Mouse (Mus musculus) small intestine, adult 2 months (tissue): ENCODE data around the gene Sept9. TPM values are rescaled to one million over a fixed set of nuclear protein-coding genes. Genes with fewer than 3 reads are reported as not detected.
A peak's percentile ranks its signal among the peaks of the same experiment; 100 is the strongest.

Experiments used
- H3K27ac ChIP-seq: fragments of 200-500 bp; 2 replicates; pipeline ENCODE4 v1.5.1; 2012; ENCODE audit warnings: low read depth, low read length, control low read depth, inconsistent platforms; ENCODE audit not compliant: insufficient read depth
- H3K27me3 ChIP-seq: fragments of 200-500 bp; 2 replicates; pipeline ENCODE4 v1.6.1; 2012; ENCODE audit warnings: mild to moderate bottlenecking, moderate library complexity, low read length, inconsistent platforms; ENCODE audit not compliant: control insufficient read depth, insufficient read depth
- H3K36me3 ChIP-seq: fragments of 200-500 bp; 2 replicates; pipeline ENCODE4 v1.6.1; 2012; ENCODE audit warnings: mild to moderate bottlenecking, low read length, control low read depth, inconsistent platforms; ENCODE audit not compliant: control insufficient read depth, insufficient read depth
- H3K4me1 ChIP-seq: fragments of 200-500 bp; 2 replicates; pipeline ENCODE4 v1.6.1; 2012; ENCODE audit warnings: low read length, inconsistent platforms, mixed read lengths; ENCODE audit not compliant: control insufficient read depth, insufficient read depth, insufficient read length
- H3K4me3 ChIP-seq: fragments of 200-500 bp; 2 replicates; pipeline ENCODE4 v1.5.1; 2012; ENCODE audit warnings: low read depth, mild to moderate bottlenecking, control low read depth, inconsistent platforms, low read length, moderate library complexity
- CTCF ChIP-seq: fragments of 200-500 bp; IDR thresholded peaks from 2 replicates; pipeline ENCODE4 v1.5.1; 2012; ENCODE audit warnings: low read depth, mild to moderate bottlenecking, control low read depth, inconsistent platforms, low read length, moderate library complexity, mixed read lengths; ENCODE audit not compliant: insufficient replicate concordance, insufficient read length; ENCODE audit errors: extremely low read depth
- POLR2A ChIP-seq: fragments of 200-500 bp; IDR thresholded peaks from 2 replicates; pipeline ENCODE4 v1.6.1; 2012; ENCODE audit warnings: low read depth, mild to moderate bottlenecking, control low read depth, inconsistent platforms, low read length, moderate library complexity
- WGBS: fragments of 180-500 bp; shearing (Covaris S2); methylation state at CpG from one replicate; pipeline ENCODE4 v1.1.7; 2018; 5-methylcytosine and 5-hydroxymethylcytosine counted together
- polyA plus RNA-seq: library from polyadenylated mRNA; depleted of rRNA; stranded (reverse); fragments of >200 nt; gene quantifications from 2 replicates; pipeline ENCODE4 v1.2.3, GENCODE M21; 2012

Gene Sept9
- polyA plus RNA-seq, 1 experiment: 31.0 TPM

DNA sequence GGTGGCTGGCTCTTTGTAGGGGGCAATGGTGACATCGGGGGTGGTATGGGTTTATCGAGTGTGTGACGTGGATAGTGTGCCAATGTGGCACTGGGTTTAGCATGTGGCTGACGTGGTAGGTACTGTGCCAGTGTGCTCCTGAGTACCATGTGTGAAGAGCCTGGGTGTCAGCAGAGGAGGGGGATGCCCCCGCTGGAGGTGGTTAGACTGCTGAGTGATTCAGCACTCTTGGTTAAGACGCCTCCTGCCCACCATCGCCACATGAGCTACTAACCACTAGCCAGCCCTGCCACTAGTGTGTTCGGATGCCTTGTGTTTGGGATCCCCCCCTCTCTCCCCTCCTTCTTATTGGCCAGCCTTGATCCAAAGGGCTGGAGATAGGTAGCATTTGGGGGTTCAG is 21.3 kb downstream of the Sept9 start:
- H3K27ac ChIP-seq: no peak overlapping the region
- peaks cover 16% of the 10 kb centered on the region for H3K36me3 ChIP-seq
- H3K4me1 ChIP-seq: no peaks in the 10 kb centered on the region; the same call in 1 of the 2 replicates
- no peak overlapping the region for H3K4me3 ChIP-seq
- no peaks in the 10 kb centered on the region for H3K27me3 ChIP-seq
- no peak for TF ChIP-seq POLR2A
- no peak for TF ChIP-seq CTCF
- WGBS: 92% methylated on average over 8 of the region's 8 CpGs

GRCm38 (mm10) chr11:117221182-117221581 is 21.7 kb downstream of the Sept9 start:
- Histone ChIP-seq H3K4me3 (no peak overlapping the region), H3K27me3 (no peaks in the 10 kb centered on the region), H3K36me3 (peaks cover 14% of the 10 kb centered on the region), H3K4me1 (no peaks in the 10 kb centered on the region; the same call in 1 of the 2 replicates), H3K27ac (no peak overlapping the region)
- TF ChIP-seq POLR2A (no peak), CTCF (no peak)
- 89% methylated on average over 6 of the region's 6 CpGs for WGBS

DNA sequence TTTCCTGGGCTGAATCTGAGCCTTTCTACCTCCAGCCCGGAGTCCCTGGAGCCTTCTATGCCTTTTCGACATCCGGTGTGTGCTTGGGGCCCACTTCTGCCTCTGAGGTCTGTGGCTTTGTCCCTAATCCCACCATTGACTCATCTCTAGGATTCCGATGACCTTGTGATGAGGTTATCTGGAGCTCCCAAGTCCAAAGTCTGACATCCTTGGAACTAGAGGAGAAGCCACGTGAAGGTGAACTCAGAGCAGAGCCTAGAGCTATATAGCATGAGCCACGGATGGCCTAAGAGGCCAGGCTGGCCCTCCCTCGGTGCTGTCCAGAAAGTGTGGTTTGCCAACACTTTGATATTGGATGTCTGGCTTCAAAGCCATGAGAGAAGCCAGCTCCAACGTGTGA is 23.4 kb downstream of the Sept9 start:
- Histone ChIP-seq H3K4me1 (no peaks in the 10 kb centered on the region; the same call in 1 of the 2 replicates), H3K27me3 (no peaks in the 10 kb centered on the region), H3K36me3 (peaks cover 14% of the 10 kb centered on the region), H3K4me3 (no peak overlapping the region), H3K27ac (no peak overlapping the region)
- TF ChIP-seq POLR2A: no peak
- no peak for TF ChIP-seq CTCF
- 62% methylated on average over 8 of the region's 8 CpGs for WGBS

GRCm38 (mm10) chr11:117224804-117225203 is 25.3 kb downstream of the Sept9 start:
- Histone ChIP-seq H3K4me3 (no peak overlapping the region), H3K27me3 (no peaks in the 10 kb centered on the region), H3K27ac (no peak overlapping the region), H3K4me1 (no peaks in the 10 kb centered on the region; the same call in 1 of the 2 replicates), H3K36me3 (peaks cover 15% of the 10 kb centered on the region)
- peak; percentile 13; the same call in 1 of the 2 replicates for TF ChIP-seq CTCF
- TF ChIP-seq POLR2A: no peak
- WGBS: 67% methylated on average over 4 of the region's 4 CpGs

DNA sequence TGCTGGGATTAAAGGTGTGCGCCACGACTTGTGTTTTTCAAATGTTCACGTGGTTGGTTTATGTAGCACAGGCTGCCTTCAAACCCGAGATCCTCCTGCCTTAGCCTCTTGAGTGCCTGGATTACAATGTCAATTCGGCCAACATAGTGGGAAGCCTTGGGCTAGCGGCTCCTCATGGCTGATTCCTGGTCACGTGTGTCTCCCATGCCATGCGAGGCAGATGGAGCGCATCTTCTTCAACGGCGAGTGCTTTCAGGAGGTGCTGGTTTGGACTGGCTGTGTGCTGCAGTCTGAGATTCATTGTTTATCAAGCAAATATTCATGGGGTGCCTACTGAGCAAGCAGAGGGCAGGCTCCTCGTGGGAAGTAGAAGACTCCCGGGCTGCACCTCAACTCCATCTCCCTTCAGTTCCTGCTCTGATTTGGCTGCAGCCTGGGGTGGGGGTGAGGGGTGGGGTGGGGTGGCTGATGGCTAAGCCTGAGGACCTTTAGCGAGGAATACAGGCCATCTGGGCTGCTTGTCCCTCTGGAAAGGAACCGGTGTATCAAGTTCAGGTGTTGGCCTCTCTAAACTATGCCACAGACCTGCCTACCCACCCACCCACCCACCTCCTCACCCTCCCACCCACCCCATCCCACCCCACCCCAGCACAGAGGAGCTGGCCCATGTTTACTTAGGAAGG is 26.2 kb downstream of the Sept9 start:
- Histone ChIP-seq H3K27ac (no peak overlapping the region), H3K4me1 (no peaks in the 10 kb centered on the region; the same call in 1 of the 2 replicates), H3K27me3 (no peaks in the 10 kb centered on the region), H3K4me3 (no peak overlapping the region), H3K36me3 (peaks cover 12% of the 10 kb centered on the region)
- TF ChIP-seq CTCF: no peak
- TF ChIP-seq POLR2A: no peak
- WGBS: 81% methylated on average over 15 of the region's 15 CpGs

DNA sequence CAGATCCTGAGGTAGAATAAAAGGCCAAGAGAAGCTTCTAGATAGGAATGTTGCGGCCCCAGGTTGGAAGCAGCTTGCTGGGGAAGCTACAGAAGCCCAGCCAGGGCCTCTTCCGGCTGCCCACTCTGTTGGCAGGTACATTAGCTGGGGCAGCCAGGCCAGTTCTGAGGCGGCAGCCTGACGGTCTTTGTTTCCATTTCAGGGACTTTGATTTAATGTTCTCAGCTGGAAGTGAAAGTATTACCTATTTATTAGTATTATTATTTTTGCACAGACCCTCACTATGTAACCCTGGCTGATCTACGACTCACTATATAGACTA is 26.7 kb downstream of the Sept9 start:
- no peaks in the 10 kb centered on the region; the same call in 1 of the 2 replicates for H3K4me1 ChIP-seq
- peaks cover 10% of the 10 kb centered on the region for H3K36me3 ChIP-seq
- no peak for TF ChIP-seq POLR2A
- TF ChIP-seq CTCF: no peak
- H3K27me3 ChIP-seq: no peaks in the 10 kb centered on the region
- no peak overlapping the region for H3K27ac ChIP-seq
- 82% methylated on average over 5 of the region's 5 CpGs for WGBS
- no peak overlapping the region for H3K4me3 ChIP-seq

DNA sequence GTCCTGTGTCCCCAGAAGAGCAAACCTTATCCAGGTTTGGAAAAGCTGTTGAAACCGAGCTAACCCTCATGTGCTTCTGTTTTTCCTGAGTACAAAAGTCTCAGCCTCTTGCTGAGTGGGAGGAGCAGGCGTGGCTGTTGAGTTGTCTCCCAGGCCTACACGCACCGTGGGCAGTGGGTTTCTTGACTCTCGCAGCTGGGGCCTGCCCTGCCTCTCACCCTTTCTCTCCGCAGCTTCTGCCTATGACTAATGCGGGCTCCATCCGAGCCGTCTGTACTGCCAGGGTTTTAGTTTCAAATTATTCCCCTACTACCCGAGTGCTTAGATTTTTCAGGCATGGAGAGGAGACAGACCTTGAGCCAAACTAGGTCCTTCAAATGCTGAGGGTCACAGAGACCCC is 28.7 kb downstream of the Sept9 start:
- Histone ChIP-seq H3K4me3 (no peak overlapping the region), H3K27ac (no peak overlapping the region), H3K4me1 (peaks cover 7% of the 10 kb centered on the region), H3K36me3 (peaks cover 8% of the 10 kb centered on the region; the same call in 1 of the 2 replicates), H3K27me3 (no peaks in the 10 kb centered on the region)
- 90% methylated on average over 10 of the region's 10 CpGs for WGBS
- no peak for TF ChIP-seq POLR2A
- no peak for TF ChIP-seq CTCF
